Mouse (Mus musculus) R1 (cell line): ENCODE results near the gene Gm4064.
"Not testable (repeated sequence)": the region's sequence is repeated elsewhere in the genome, so short reads cannot be mapped to it uniquely, and the experiment has no call there.

Experiments
- DNase-seq: peaks from one replicate; pipeline ENCODE4 v3.0.0-alpha.2; 2018; ENCODE audit warnings: low read depth, low spot score

Gm4064 gene

DNA sequence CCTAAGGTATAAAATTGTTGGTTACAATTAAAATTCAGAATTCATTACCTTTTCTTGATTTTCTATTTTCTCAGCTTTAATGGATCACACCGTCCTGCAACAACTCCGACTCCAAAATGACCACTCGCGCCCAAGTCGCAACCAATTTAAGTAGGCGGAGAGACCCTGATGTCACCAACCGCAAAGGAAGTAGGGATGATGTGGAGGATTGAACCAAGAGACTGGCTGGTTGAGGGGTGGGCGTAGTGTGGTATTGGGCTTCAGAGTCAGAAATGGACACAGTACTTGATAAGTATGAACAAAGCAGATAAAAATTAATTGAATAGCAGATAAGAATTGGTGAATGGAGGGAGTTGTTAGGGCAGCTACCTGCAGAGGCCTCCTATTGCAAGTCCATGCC is at the start of gene Gm4064:
TSS of gene Gm4064 (minus strand) at position 101 of the 400 bp plus-strand sequence.
- DNase-seq = not testable (repeated sequence)

DNA sequence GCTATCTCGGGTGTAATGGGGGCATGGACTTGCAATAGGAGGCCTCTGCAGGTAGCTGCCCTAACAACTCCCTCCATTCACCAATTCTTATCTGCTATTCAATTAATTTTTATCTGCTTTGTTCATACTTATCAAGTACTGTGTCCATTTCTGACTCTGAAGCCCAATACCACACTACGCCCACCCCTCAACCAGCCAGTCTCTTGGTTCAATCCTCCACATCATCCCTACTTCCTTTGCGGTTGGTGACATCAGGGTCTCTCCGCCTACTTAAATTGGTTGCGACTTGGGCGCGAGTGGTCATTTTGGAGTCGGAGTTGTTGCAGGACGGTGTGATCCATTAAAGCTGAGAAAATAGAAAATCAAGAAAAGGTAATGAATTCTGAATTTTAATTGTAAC is 34.4 kb upstream of the Gm4064 start, which contains the start of the genes Rbmy and Gm10256:
TSS of gene Rbmy (plus strand) at position 301 of the 400 bp plus-strand sequence.
TSS of gene Gm10256 (plus strand) at position 320 of the 400 bp plus-strand sequence.
- DNase-seq = not testable (repeated sequence)
